Mouse (Mus musculus) forebrain, embryonic 13.5 days (tissue): ENCODE measurements around the gene Gdf15. TPM values are rescaled to one million over a fixed set of nuclear protein-coding genes. Genes with fewer than 3 reads are reported as not detected.

Source experiments
- ATAC-seq: fragments of 200-750 bp; cut with Nextera tagmentation; 2 replicates; pipeline ENCODE4 v1.8.0; 2017
- H3K27ac ChIP-seq: fragments of 300-500 bp; sonication (generic); 2 replicates; pipeline ENCODE4 v1.5.1; 2015; ENCODE audit warnings: inconsistent platforms, mild to moderate bottlenecking, moderate library complexity
- H3K27me3 ChIP-seq: fragments of 300-500 bp; sonication (generic); 2 replicates; pipeline ENCODE4 v1.6.1; 2015; ENCODE audit warnings: mild to moderate bottlenecking, inconsistent platforms
- H3K36me3 ChIP-seq: fragments of 300-500 bp; sonication (generic); 2 replicates; pipeline ENCODE4 v1.6.1; 2015; ENCODE audit warnings: mild to moderate bottlenecking, inconsistent platforms; ENCODE audit not compliant: poor library complexity, severe bottlenecking
- H3K4me1 ChIP-seq: fragments of 300-500 bp; sonication (generic); 2 replicates; pipeline ENCODE4 v1.6.1; 2015; ENCODE audit warnings: inconsistent platforms
- H3K4me2 ChIP-seq: fragments of 300-500 bp; sonication (generic); 2 replicates; pipeline ENCODE4 v1.6.1; 2015; ENCODE audit warnings: inconsistent platforms, mild to moderate bottlenecking, moderate library complexity
- H3K4me3 ChIP-seq: fragments of 300-500 bp; sonication (generic); 2 replicates; pipeline ENCODE4 v1.5.1; 2015; ENCODE audit warnings: mild to moderate bottlenecking, inconsistent platforms
- H3K9ac ChIP-seq: fragments of 300-500 bp; sonication (generic); 2 replicates; pipeline ENCODE4 v1.6.1; 2015; ENCODE audit warnings: mild to moderate bottlenecking, inconsistent platforms
- H3K9me3 ChIP-seq: fragments of 300-500 bp; sonication (generic); replicated peaks from 2 replicates; pipeline ENCODE4 v1.6.1; 2016; ENCODE audit warnings: inconsistent platforms
- WGBS: fragments of 180-500 bp; shearing (Covaris S2); methylation state at CpG from one replicate; pipeline ENCODE4 v1.1.7; 2015; 5-methylcytosine and 5-hydroxymethylcytosine counted together
- polyA plus RNA-seq: library from polyadenylated mRNA; unstranded; fragments of >200 nt; fragmentation: Nextera tagmentation; extraction: Ambion mirVana; gene quantifications from 2 replicates; pipeline ENCODE4 v1.2.1, GENCODE M21; 2015

Gdf15 gene
- polyA plus RNA-seq, 1 experiment from 2014 or later = 0.15 TPM

DNA sequence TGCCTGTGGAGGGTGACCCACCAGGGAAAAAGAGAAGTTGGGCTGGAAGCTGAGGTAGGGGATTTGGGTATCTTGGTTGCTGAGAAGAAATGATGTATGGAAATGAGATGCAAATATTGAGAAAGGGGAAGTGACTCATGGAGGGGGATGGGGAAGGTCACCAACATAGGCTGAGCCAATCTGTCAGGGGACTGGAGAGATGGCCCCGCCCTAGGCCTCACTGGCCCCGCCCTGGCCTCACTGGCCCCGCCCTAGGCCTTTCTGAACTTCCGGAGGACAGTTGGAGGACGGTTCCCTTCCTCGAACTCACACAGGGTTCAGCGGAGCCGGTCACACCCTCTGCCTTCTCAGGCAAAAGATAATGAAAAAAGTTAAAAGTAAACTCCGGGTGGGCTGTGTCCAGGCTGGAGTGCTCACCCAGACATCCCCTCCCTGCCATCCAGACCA is 13.3 kb downstream of the Gdf15 start:
- H3K36me3 ChIP-seq = no peaks in the 10 kb centered on the region

DNA sequence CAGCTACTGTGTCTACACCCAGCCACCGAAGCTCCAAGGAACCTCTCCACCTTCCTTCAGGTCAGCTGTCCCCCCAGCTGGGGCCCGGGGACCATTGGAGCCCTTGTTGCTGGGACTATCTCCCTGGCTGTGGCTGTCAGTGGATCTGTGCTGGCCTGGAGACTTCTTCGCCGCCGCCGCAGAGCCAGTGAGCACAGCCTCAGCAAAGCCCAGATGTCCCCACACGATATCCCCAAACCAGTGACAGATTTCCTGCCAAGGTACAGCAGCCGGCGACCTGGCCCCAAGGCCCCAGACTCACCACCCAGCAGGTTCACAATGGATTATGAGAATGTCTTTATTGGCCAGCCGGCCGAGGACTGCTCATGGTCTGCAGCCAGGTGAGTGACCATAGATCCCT is 14.3 kb downstream of the Gdf15 start:
- Histone ChIP-seq H3K27ac (no peak overlapping the region), H3K9ac (no peak overlapping the region), H3K9me3 (no peaks in the 10 kb centered on the region), H3K4me1 (peaks cover 5% of the 10 kb centered on the region), H3K27me3 (peaks cover 24% of the 10 kb centered on the region), H3K36me3 (no peaks in the 10 kb centered on the region), H3K4me3 (no peak overlapping the region), H3K4me2 (no peak overlapping the region)
- WGBS = 84% methylated on average over 11 of the region's 11 CpGs
- ATAC-seq = no peak

More for the DNA sequence above, 13.3 kb downstream of the Gdf15 start:
- no peak for ATAC-seq
- 29% methylated on average over 9 of the region's 9 CpGs for WGBS
- no peak overlapping the region for H3K4me2 ChIP-seq
- H3K4me1 ChIP-seq = peaks cover 5% of the 10 kb centered on the region
- H3K27me3 ChIP-seq = peaks cover 30% of the 10 kb centered on the region
- H3K27ac ChIP-seq = no peak overlapping the region
- H3K4me3 ChIP-seq = no peak overlapping the region
- H3K9me3 ChIP-seq = no peaks in the 10 kb centered on the region
- no peak overlapping the region for H3K9ac ChIP-seq

DNA sequence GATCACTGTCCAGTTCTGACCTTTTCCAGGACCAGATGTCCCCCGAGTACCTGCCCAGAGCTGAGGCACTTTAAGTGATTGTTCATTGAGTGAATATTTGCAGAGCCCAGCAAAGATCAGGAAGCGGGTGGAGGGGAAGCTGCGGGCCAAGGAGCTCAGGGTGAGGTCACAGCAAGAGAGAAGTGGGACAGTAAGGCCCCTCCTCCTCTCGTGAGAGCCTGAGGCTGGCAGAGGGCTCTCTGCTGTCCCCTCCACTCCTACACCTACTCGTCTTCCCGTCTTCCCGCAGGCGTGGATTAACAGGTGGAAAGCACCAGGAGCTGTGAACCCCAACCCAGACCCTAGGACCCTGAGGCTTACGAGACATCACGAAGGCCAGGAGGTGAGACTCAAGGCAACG is 15.6 kb downstream of the Gdf15 start:
- no peaks in the 10 kb centered on the region for H3K36me3 ChIP-seq
- no peak overlapping the region for H3K4me2 ChIP-seq
- 61% methylated on average over 11 of the region's 11 CpGs for WGBS
- no peak overlapping the region for H3K4me3 ChIP-seq
- no peak for ATAC-seq
- peaks cover 6% of the 10 kb centered on the region for H3K4me1 ChIP-seq
- no peak overlapping the region for H3K27ac ChIP-seq
- H3K9ac ChIP-seq = no peak overlapping the region
- peaks cover 10% of the 10 kb centered on the region for H3K27me3 ChIP-seq
- H3K9me3 ChIP-seq = no peaks in the 10 kb centered on the region

DNA sequence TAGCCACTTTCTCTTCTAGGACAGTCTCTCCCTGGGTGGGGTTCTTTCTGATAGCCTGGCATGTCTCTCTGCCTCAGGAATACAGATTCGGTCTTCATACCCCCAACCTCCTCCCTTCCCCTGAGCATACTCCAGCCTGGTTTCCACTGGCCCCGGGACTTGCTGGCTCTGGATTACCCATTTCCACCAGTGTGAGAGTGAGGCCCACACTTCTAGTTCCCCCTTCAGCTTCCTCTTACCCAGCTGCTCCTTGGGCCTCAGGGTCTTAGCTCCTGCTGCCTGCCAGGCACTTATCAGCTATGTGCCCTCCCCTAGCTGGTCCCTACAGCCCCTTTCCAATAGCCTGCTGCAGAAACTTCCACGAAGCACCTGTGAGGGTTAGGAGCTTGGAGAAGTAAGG is 16.4 kb downstream of the Gdf15 start, which contains the start of gene Lrrc25:
Lrrc25 (plus strand) TSS at position 262 of the 400 bp plus-strand sequence.
- no peaks in the 10 kb centered on the region for H3K36me3 ChIP-seq
- H3K27me3 ChIP-seq = peaks cover 7% of the 10 kb centered on the region; the same call in 1 of the 2 replicates
- H3K4me3 ChIP-seq = no peak within 1 kb of the TSS
- H3K4me2 ChIP-seq = no peak within 1 kb of the TSS
- 85% methylated on average over 3 of the region's 3 CpGs for WGBS
- H3K4me1 ChIP-seq = peaks cover 14% of the 10 kb centered on the region
- H3K9ac ChIP-seq = no peak within 1 kb of the TSS
- no peak for ATAC-seq
- no peaks in the 10 kb centered on the region for H3K9me3 ChIP-seq
- no peak within 1 kb of the TSS for H3K27ac ChIP-seq

DNA sequence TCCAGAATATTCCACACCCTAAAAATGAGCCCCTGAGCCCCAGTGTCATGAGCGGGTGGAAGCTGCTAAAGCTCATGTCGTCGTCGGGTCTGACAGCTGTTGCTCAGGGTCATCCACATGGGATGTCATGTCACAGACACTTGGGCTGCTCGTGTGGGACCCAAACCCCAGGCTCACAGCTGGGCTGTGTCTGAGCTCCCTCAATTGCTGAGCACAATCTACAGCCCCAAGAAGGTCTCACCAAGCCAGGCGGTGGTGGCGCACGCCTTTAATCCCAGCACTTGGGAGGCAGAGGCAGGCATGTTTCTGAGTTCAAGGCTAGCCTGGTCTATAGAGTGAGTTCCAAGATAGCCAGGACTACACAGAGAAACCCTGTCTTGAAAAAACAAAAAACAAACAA is 17.0 kb downstream of the Gdf15 start:
- 88% methylated on average over 8 of the region's 8 CpGs for WGBS
- Histone ChIP-seq H3K9me3 (no peaks in the 10 kb centered on the region), H3K36me3 (no peaks in the 10 kb centered on the region), H3K27me3 (0 out of 2 replicates have a peak, but pooled peaks cover under 1% of the 10 kb centered on the region), H3K9ac (no peak overlapping the region), H3K4me3 (no peak overlapping the region), H3K4me2 (no peak overlapping the region), H3K4me1 (peaks cover 19% of the 10 kb centered on the region), H3K27ac (no peak overlapping the region)
- no peak for ATAC-seq

DNA sequence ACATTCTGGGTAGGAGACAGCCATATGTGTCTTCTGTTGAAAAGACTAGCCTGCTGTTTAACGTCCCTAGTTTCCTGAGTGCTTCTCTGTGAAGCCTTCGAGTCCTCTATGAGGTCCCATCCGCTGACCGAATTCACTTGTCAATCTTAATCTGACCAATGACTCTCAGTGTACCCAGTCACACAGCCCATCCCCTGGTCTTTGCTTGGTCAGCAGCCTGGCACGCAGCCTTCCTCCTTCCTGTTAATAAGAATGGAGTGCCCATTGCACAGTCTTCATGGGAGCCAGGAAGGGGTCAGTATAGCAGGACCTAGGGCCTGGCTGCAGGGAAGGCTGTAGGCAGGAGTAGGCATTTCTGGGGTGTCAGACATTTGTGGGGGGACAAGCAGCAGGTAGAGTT is 17.8 kb downstream of the Gdf15 start:
- WGBS = 78% methylated on average over 5 of the region's 5 CpGs
- H3K4me3 ChIP-seq = no peak overlapping the region

DNA sequence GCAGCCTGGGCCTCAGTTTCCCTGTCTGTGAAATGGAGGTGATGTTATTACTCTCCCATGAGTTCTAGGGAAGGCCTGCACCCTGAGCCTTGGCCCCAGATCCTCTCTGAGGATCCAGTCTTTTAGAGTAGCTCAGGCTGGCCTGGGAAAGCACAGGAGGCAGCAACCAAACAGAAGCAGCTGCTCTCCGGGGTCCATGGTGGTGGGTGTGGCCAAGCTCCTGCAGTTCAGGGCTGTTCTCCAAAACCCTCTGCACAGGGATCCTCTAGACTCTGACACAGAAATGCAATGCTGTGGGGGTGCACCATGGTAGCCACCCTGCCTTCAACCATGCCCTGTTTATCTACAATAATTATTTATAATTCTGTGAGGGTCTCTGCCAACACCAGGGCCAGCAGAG is 18.5 kb downstream of the Gdf15 start:
- H3K9me3 ChIP-seq = no peaks in the 10 kb centered on the region
- H3K4me2 ChIP-seq = no peak overlapping the region
- 18% methylated on average over 1 of the region's 1 CpGs for WGBS
- no peak overlapping the region for H3K4me3 ChIP-seq
- H3K9ac ChIP-seq = no peak overlapping the region
- peaks cover 34% of the 10 kb centered on the region for H3K4me1 ChIP-seq
- H3K27ac ChIP-seq = no peak overlapping the region
- no peaks in the 10 kb centered on the region for H3K36me3 ChIP-seq
- ATAC-seq = no peak
- H3K27me3 ChIP-seq = peaks cover 7% of the 10 kb centered on the region; the same call in 1 of the 2 replicates

More for the DNA sequence above, 17.8 kb downstream of the Gdf15 start:
- peaks cover 27% of the 10 kb centered on the region for H3K4me1 ChIP-seq
- H3K27ac ChIP-seq = no peak overlapping the region
- H3K27me3 ChIP-seq = peaks cover under 1% of the 10 kb centered on the region; the same call in 1 of the 2 replicates
- no peak overlapping the region for H3K4me2 ChIP-seq
- H3K9me3 ChIP-seq = no peaks in the 10 kb centered on the region
- H3K36me3 ChIP-seq = no peaks in the 10 kb centered on the region
- no peak overlapping the region for H3K9ac ChIP-seq
- no peak for ATAC-seq

DNA sequence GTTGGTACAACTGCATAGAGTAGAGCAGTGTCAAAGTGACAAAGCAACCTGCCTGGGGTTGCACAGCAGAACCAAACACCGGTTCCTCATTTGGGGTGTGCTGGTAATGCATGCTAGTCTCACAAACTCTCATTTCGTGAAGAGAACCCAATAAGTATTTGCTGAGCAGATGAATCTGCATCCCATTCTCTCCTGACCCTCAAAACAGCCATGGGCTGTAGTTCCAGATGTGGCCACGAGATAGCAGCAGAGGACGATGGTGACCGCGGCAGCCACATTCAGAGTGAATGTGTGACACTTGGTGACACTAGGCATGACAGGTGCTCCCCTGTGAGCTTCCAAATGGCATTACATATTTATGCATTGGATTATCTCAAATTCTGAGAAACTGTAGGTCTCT is 20.4 kb downstream of the Gdf15 start:
- Histone ChIP-seq H3K4me2 (peak overlapping the region; percentile 88), H3K36me3 (no peaks in the 10 kb centered on the region), H3K4me1 (peaks cover 44% of the 10 kb centered on the region), H3K4me3 (peak overlapping the region; percentile 44), H3K9me3 (no peaks in the 10 kb centered on the region), H3K27me3 (peaks cover 9% of the 10 kb centered on the region; the same call in 1 of the 2 replicates), H3K27ac (no peak overlapping the region), H3K9ac (peak overlapping the region; percentile 65)
- peak; percentile 4; the same call in 1 of the 2 replicates for ATAC-seq
- 0% methylated on average over 6 of the region's 6 CpGs for WGBS

DNA sequence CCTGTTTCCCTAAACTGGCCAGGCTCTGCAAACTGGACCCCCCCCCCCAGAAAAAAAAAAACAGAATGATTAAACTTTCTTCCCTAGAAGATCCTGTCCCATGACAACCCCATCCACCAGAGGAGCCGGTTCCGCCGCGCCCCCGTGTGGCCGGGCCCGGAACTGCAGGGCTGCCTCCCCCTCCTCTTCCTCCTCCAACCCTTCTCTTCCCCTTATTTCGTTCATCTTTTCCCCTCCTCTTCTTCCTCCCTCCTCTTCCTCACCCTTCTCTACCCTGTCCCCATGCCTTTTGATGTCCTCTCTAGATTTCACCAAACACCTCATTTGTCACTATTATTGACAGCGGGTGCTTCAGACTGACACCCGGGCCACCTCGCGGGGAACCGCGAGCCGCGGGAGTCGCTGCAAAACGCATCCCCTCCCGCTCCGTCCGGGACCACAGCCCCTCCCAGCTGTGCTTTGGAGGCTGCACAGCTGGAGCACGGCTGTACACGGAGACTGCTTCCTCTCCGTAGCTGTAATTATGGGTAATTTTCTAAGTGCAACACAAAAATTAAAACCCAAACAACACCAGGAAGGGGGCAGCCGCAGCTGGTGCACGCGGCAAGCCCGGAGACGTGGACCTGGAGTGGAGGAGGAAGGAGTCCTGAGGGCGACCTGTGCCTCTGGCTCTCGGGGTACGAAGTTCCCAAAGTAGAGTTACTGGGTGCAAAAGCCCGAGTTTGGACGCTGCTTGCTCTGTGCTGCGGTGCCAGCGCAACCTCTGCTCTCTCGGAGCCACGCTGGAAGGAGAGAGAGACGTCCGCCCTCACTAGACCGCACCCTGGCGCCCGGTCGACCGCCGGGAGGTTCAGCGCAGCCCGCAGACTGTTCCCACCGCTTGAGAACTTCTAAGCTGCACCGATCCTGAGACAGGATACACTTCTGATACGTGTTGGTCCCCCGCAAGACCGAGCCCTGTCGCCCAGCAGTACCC is 21.2 kb downstream of the Gdf15 start:
- H3K4me1 ChIP-seq = peaks cover 49% of the 10 kb centered on the region
- under 1% methylated on average over 53 of the region's 54 CpGs for WGBS
- peak; percentile 16; the same call in 1 of the 2 replicates for ATAC-seq

DNA sequence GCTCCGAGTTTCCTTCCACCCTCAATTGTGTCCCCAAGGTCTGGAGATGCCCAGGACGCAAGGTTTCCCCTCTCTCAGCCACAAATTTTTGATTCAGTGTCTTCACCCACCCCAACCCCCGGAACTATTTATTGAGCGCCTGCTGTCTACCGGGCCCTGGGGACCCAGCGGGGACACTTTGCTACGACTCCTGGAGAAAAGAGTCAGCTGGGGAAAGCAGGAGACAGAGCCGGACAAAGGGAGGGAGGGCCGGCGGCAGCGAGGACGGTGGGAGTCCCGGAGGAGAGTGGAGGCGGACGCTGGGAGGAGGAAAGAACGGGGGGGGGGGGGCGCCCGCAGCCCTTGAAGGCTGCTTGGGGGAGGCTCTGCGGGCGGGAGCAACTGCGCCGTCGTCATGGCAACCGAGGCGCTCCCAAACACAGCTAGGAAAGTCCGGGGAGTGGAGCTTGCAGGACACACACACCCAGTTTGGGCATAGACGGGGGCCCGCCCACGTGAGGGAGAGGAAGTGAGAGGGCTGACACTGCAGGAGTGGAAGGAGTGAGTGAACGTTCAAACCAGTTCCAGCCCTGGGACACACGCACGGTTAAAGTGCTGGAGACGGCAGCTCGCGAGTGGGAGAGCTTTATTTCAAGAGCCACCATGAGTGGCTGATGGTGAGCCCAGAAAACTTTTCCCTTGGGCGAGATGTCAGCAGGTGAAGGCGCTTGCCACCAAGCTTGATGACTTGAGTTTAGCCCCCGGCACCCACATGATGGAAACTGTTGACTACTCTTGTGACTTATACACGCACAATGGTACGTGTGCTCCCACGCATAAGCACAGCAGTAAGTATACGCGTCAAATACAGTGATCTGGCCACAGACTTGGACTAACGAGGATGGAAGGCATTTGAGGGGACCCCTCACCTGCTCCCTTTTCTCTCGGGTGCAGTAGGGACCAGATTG is 22.1 kb downstream of the Gdf15 start:
- H3K27ac ChIP-seq = peak overlapping the region; percentile 73
- peak overlapping the region; percentile 84 for H3K4me3 ChIP-seq
- H3K9me3 ChIP-seq = no peaks in the 10 kb centered on the region
- peaks cover 56% of the 10 kb centered on the region for H3K4me1 ChIP-seq
- peak overlapping the region; percentile 88 for H3K4me2 ChIP-seq
- H3K36me3 ChIP-seq = no peaks in the 10 kb centered on the region
- ATAC-seq = peak; percentile 23
- 1% methylated on average over 44 of the region's 45 CpGs for WGBS
- H3K9ac ChIP-seq = peak overlapping the region; percentile 51
- H3K27me3 ChIP-seq = peaks cover 9% of the 10 kb centered on the region; the same call in 1 of the 2 replicates

More for the DNA sequence above, 21.2 kb downstream of the Gdf15 start:
- Histone ChIP-seq H3K36me3 (no peaks in the 10 kb centered on the region), H3K9me3 (no peaks in the 10 kb centered on the region), H3K9ac (peak overlapping the region; percentile 65), H3K4me2 (peak overlapping the region; percentile 88), H3K4me3 (peak overlapping the region; percentile 44), H3K27me3 (peaks cover 9% of the 10 kb centered on the region; the same call in 1 of the 2 replicates), H3K27ac (peak overlapping the region; percentile 22; the same call in 1 of the 2 replicates)

DNA sequence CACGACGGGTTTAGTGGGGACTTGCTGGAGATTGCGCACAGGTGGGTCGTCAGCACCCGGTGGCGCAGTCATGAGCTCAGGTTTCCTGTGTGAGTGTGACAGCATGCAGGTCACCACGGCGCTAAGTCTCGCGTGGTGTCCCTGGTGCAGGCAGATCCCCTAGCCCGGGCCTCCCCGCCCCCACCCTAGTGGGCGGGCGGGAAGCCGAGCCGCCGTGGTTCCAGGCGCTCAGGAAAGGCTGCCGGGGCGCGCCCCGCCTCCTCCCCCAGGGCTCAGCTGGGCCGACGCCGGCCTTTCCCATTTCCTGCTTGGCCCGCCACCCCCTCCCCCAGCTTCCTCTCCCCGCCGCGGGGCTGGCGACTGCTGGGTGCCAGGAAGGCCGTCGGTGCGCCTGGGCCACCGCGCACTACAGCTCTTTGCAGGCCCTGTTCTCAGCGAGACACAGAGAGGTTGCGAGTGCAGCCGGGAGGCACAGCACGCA is 22.8 kb downstream of the Gdf15 start:
- WGBS = 2% methylated on average over 36 of the region's 39 CpGs
- Histone ChIP-seq H3K4me3 (peak overlapping the region; percentile 84), H3K36me3 (no peaks in the 10 kb centered on the region), H3K27me3 (peaks cover 9% of the 10 kb centered on the region; the same call in 1 of the 2 replicates), H3K4me1 (peaks cover 62% of the 10 kb centered on the region), H3K4me2 (peak overlapping the region; percentile 88), H3K27ac (peak overlapping the region; percentile 73), H3K9ac (peak overlapping the region; percentile 51), H3K9me3 (no peaks in the 10 kb centered on the region)
- peak; percentile 25; the same call in 1 of the 2 replicates for ATAC-seq
